Comparison of ENCODE assay signal across 9 mouse cellular contexts in genomic region chr1:165104707-165105259, GRCm38 (mm10). TPM values are rescaled to one million over a fixed set of nuclear protein-coding genes. Genes with fewer than 3 reads are reported as not detected.
DNase-seq lines count a peak whose midpoint lies in the region; ATAC-seq lines count a peak whose summit lies in the region.
"Had no signal": no experiment of that assay in that cellular context is flagged by ENCODE, and none has a peak within 500 bp of the region (broad histone marks: within the 10 kb centered on the region; RNA-seq: fewer than 3 reads in every experiment).

No protein-coding gene starts in this region.

- 52% methylated on average over 7 of the region's 7 CpGs for WGBS in hindbrain, embryonic 15.5 days
- WGBS in midbrain, embryonic 13.5 days, result 64% methylated on average over 7 of the region's 7 CpGs

- no peaks in the 10 kb centered on the region for H3K36me3 ChIP-seq in hindbrain, embryonic 15.5 days
- H3K36me3 ChIP-seq in midbrain, embryonic 13.5 days, result no peaks in the 10 kb centered on the region

- no peak overlapping the region for H3K4me3 ChIP-seq in hindbrain, embryonic 15.5 days
- no peak overlapping the region for H3K4me3 ChIP-seq in midbrain, embryonic 13.5 days (replicated peaks)

- H3K4me2 ChIP-seq in hindbrain, embryonic 15.5 days, result no peak overlapping the region
- no peak overlapping the region for H3K4me2 ChIP-seq in midbrain, embryonic 13.5 days (replicated peaks)

- peaks cover 18% of the 10 kb centered on the region for H3K4me1 ChIP-seq in hindbrain, embryonic 15.5 days (replicated peaks)
- peaks cover 25% of the 10 kb centered on the region for H3K4me1 ChIP-seq in midbrain, embryonic 13.5 days (replicated peaks)

- H3K27me3 ChIP-seq in hindbrain, embryonic 15.5 days, result no peaks in the 10 kb centered on the region
- H3K27me3 ChIP-seq in midbrain, embryonic 13.5 days, result no peaks in the 10 kb centered on the region

- H3K9ac ChIP-seq in hindbrain, embryonic 15.5 days, result no peak overlapping the region
- H3K9ac ChIP-seq in midbrain, embryonic 13.5 days (replicated peaks), result no peak overlapping the region

- DNase-seq in cerebellum, postnatal 10 days, result peak; percentile 12 to 21
- no peak for DNase-seq in cerebellum, postnatal 25 days
- DNase-seq in c-Kit-negative CD71-positive TER-119-positive erythroid progenitor cells, embryonic 14.5 days (ENCODE audit: low read depth, low spot score), result peak; percentile 60
- no peak for DNase-seq in lung, adult 18-20 months
- DNase-seq in gastrocnemius, postnatal 25 days, result no peak
- DNase-seq in kidney, adult 18-20 months, result no peak

- H3K9me3 ChIP-seq in hindbrain, embryonic 15.5 days, result no peaks in the 10 kb centered on the region
- H3K9me3 ChIP-seq in midbrain, embryonic 13.5 days, result no peaks in the 10 kb centered on the region

- no peak overlapping the region for H3K27ac ChIP-seq in hindbrain, embryonic 15.5 days (replicated peaks)
- peak overlapping the region; percentile 37 for H3K27ac ChIP-seq in midbrain, embryonic 13.5 days

- ATAC-seq in hindbrain, embryonic 15.5 days (ENCODE audit: low FRiP score, low read depth), result peak; percentile 65
- peak; percentile 74 for ATAC-seq in midbrain, embryonic 13.5 days

RNA-seq across cellular contexts. Expression of gene Tbx19, which starts 55.8 kb away (rescaled TPM):
- polyA plus RNA-seq in hindbrain, embryonic 15.5 days (2015; fragmentation: Nextera tagmentation; extraction: Ambion mirVana), result not detected in 2 replicates
- 0.08 TPM in 1 of 2 replicates, not detected in the other for polyA plus RNA-seq in midbrain, embryonic 13.5 days (2015; fragmentation: Nextera tagmentation; extraction: Ambion mirVana)
- not detected for total RNA-seq in gastrocnemius, postnatal 25 days (2021)
- polyA plus RNA-seq: embryonic facial prominence, embryonic 11.5 days had no signal

Comparison
In these comparisons a context has a peak if more than half of its experiments do, and no peak if none do; other contexts are left out.
1. DNase-seq: peak in cerebellum, postnatal 10 days (2 of 2) and c-Kit-negative CD71-positive TER-119-positive erythroid progenitor cells, embryonic 14.5 days (single experiment); none in cerebellum, postnatal 25 days (0 of 2), lung, adult 18-20 months (0 of 2), gastrocnemius, postnatal 25 days (single experiment) and kidney, adult 18-20 months (single experiment).